Comparison of ENCODE assay signal across 8 mouse cellular contexts in the genomic region with DNA sequence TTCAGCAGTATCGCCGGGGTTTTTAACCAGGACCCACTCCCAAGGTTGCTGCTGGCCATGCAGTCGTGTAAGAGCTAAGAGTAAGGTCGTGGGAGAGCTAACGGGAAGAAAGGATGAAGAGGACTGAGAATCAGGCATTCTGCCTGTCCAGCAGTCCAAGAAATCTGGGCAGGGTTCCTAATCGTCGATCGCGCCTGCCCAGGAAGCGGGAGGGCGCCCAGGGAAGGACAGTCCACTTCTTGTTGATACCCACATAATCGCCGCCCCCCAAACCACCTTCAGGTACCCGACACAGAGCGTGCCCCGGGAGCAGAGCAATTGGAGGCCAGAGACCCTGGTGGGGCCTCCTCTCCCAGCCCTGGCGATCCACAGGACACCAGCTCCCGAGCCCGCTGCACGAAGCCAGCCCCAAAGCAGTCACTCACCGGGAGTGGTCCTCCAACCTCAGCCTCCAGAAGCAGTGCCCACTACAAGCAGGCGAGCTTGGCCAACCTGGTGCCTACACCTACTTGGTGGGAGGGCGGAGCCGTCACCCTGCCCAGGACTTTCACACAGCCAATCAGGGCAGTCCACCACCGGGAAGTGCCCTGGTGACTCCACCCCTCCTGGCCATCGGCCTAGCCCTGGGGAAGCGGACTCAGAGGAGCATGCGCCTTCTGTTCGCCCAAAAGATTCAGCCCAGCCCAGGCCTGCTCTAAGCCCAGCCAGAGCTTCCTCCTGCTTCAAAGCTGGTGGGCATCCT. TPM values are rescaled to one million over a fixed set of nuclear protein-coding genes. Genes with fewer than 3 reads are reported as not detected.
DNase-seq lines count a peak whose midpoint lies in the region; ATAC-seq and TF ChIP-seq lines count a peak whose summit lies in the region.

Gene Lipa (minus strand): TSS at position 534 of the 742 bp plus-strand sequence.

- peak within 1 kb of the TSS; percentile 58 to 84 for H3K4me3 ChIP-seq in ES-E14 (ENCODE audit: insufficient read depth in 1 of 2, low read depth in 1 of 2, low read length in 2 of 2, poor library complexity in 1 of 2, severe bottlenecking in 1 of 2)
- H3K4me3 ChIP-seq in forebrain, embryonic 16.5 days (replicated peaks; ENCODE audit: low read length): peak within 1 kb of the TSS; percentile 74
- H3K4me3 ChIP-seq in layer of hippocampus, adult 2 months: peak within 1 kb of the TSS; percentile 92
- H3K4me3 ChIP-seq in lung, embryonic 14.5 days (ENCODE audit: low read depth, low read length): peak within 1 kb of the TSS; percentile 74
- H3K4me3 ChIP-seq in olfactory bulb, adult 2 months (ENCODE audit: insufficient read depth, low read depth, low read length): peak within 1 kb of the TSS; percentile 64
- H3K4me3 ChIP-seq in thymus, adult 2 months (ENCODE audit: control insufficient read depth, insufficient read depth, low read length): peak within 1 kb of the TSS; percentile 74

- H3K9ac ChIP-seq in ES-E14 (ENCODE audit: insufficient read depth, low read depth, low read length, poor library complexity, severe bottlenecking): peak within 1 kb of the TSS; percentile 16; the same call in 1 of the 2 replicates
- H3K9ac ChIP-seq in forebrain, embryonic 16.5 days (replicated peaks; ENCODE audit: low read depth, low read length): peak within 1 kb of the TSS; percentile 73
- H3K9ac ChIP-seq in lung, embryonic 14.5 days: peak within 1 kb of the TSS; percentile 74

- peak; percentile 100 for ATAC-seq in forebrain, embryonic 16.5 days
- peak; percentile 100 for ATAC-seq in lung, embryonic 14.5 days (ENCODE audit: insufficient read depth)

- H3K4me1 ChIP-seq in ES-E14 (ENCODE audit: control insufficient read depth in 2 of 2, insufficient read depth in 2 of 2, low read length in 2 of 2, poor library complexity in 1 of 2): no peaks in the 10 kb centered on the region; a peak in 2 of 4 replicates
- peaks cover 9% of the 10 kb centered on the region for H3K4me1 ChIP-seq in forebrain, embryonic 16.5 days (replicated peaks; ENCODE audit: control insufficient read depth, insufficient read depth, low read length)
- peaks cover 4% of the 10 kb centered on the region; the same call in 1 of the 2 replicates for H3K4me1 ChIP-seq in lung, embryonic 14.5 days (ENCODE audit: insufficient read depth)
- no peaks in the 10 kb centered on the region for H3K4me1 ChIP-seq in olfactory bulb, adult 2 months (ENCODE audit: control insufficient read depth, insufficient read depth, low read length)
- H3K4me1 ChIP-seq in thymus, adult 2 months (replicated peaks; ENCODE audit: control insufficient read depth, insufficient read depth, low read length): peaks cover 7% of the 10 kb centered on the region

- in situ Hi-C loops in ES-E14 (cut with MboI; ENCODE audit: low sequenced_read_pairs in 2 of 2, unreplicated experiment in 2 of 2): no loop called here

- H3K27ac ChIP-seq in ES-E14 (ENCODE audit: insufficient read depth, low read depth, low read length, poor library complexity, severe bottlenecking): no peak within 1 kb of the TSS
- H3K27ac ChIP-seq in forebrain, embryonic 16.5 days (ENCODE audit: low read length): peak within 1 kb of the TSS; percentile 34; the same call in 1 of the 2 replicates
- H3K27ac ChIP-seq in layer of hippocampus, adult 2 months: peak within 1 kb of the TSS; percentile 95
- H3K27ac ChIP-seq in lung, embryonic 14.5 days (ENCODE audit: low read depth): peak within 1 kb of the TSS; percentile 32; the same call in 1 of the 2 replicates
- H3K27ac ChIP-seq in olfactory bulb, adult 2 months (ENCODE audit: insufficient read depth, low read depth, low read length): peak within 1 kb of the TSS; percentile 39; the same call in 1 of the 2 replicates
- H3K27ac ChIP-seq in thymus, adult 2 months (ENCODE audit: control insufficient read depth, insufficient read depth, low read length): peak within 1 kb of the TSS; percentile 64

- H3K4me2 ChIP-seq in forebrain, embryonic 16.5 days (ENCODE audit: low read length): peak within 1 kb of the TSS; percentile 94
- peak within 1 kb of the TSS; percentile 82 for H3K4me2 ChIP-seq in lung, embryonic 14.5 days

- under 1% methylated on average over 29 of the region's 29 CpGs for WGBS in forebrain, embryonic 16.5 days
- WGBS in lung, embryonic 14.5 days: under 1% methylated on average over 29 of the region's 29 CpGs
- 2% methylated on average over 29 of the region's 29 CpGs for WGBS in olfactory bulb, adult 2 months
- 1% methylated on average over 29 of the region's 29 CpGs for WGBS in thymus, adult 2 months

- no peaks in the 10 kb centered on the region for H3K9me3 ChIP-seq in ES-E14 (ENCODE audit: control insufficient read depth, insufficient read depth, low read depth, low read length)
- no peaks in the 10 kb centered on the region for H3K9me3 ChIP-seq in forebrain, embryonic 16.5 days (ENCODE audit: control insufficient read depth, low read length)
- no peaks in the 10 kb centered on the region for H3K9me3 ChIP-seq in lung, embryonic 14.5 days (ENCODE audit: low read depth, low read length)

- peak; percentile 51 for DNase-seq in ES-E14 (ENCODE audit: low read depth, low spot score)
- DNase-seq in cerebellum, adult 18-20 months: peak; percentile 96 to 99
- DNase-seq in heart, postnatal 36 days: peak; percentile 94 to 96
- peak; percentile 94 to 96 for DNase-seq in layer of hippocampus, adult 2 months (ENCODE audit: low spot score in 2 of 2)
- DNase-seq in lung, embryonic 14.5 days: peak; percentile 97
- DNase-seq in thymus, adult 2 months: peak; percentile 93

- no peaks in the 10 kb centered on the region for H3K36me3 ChIP-seq in ES-E14 (ENCODE audit: control insufficient read depth, insufficient read depth, low read length, poor library complexity, severe bottlenecking)
- H3K36me3 ChIP-seq in forebrain, embryonic 16.5 days (ENCODE audit: control insufficient read depth, insufficient read depth): no peaks in the 10 kb centered on the region
- no peaks in the 10 kb centered on the region for H3K36me3 ChIP-seq in lung, embryonic 14.5 days (ENCODE audit: insufficient read depth)
- peaks cover 17% of the 10 kb centered on the region for H3K36me3 ChIP-seq in thymus, adult 2 months (ENCODE audit: control insufficient read depth, insufficient read depth, low read length)

- no peak for TF ChIP-seq CTCF in layer of hippocampus, adult 2 months (conservative IDR thresholded peaks at IDR 0.05)
- TF ChIP-seq CTCF in lung, embryonic 14.5 days (IDR thresholded peaks at IDR 0.05; ENCODE audit: low read depth): no peak
- no peak for TF ChIP-seq CTCF in olfactory bulb, adult 2 months (IDR thresholded peaks at IDR 0.05; ENCODE audit: insufficient read depth, low read depth, low read length)
- peak; percentile 52; the same call in 1 of the 2 replicates for TF ChIP-seq CTCF in thymus, adult 2 months (IDR thresholded peaks at IDR 0.05; ENCODE audit: borderline replicate concordance, control insufficient read depth, extremely low read depth, insufficient read depth, low read length, poor library complexity)

- intact Hi-C loops in heart, postnatal 36 days (cut with DNase I): loop anchor here (2.0 kb wide), 1 partner anchor 26 kb away; no protein-coding TSS in a partner anchor

- no peaks in the 10 kb centered on the region for H3K27me3 ChIP-seq in forebrain, embryonic 16.5 days (replicated peaks; ENCODE audit: control insufficient read depth, insufficient read depth, low read length)
- no peaks in the 10 kb centered on the region for H3K27me3 ChIP-seq in lung, embryonic 14.5 days (ENCODE audit: insufficient read depth, low read length)
- no peaks in the 10 kb centered on the region for H3K27me3 ChIP-seq in thymus, adult 2 months (ENCODE audit: control insufficient read depth, insufficient read depth, low read length)

- peak; percentile 51 for TF ChIP-seq POLR2A in olfactory bulb, adult 2 months (IDR thresholded peaks at IDR 0.05; ENCODE audit: insufficient read depth, low read depth, low read length)
- TF ChIP-seq POLR2A in thymus, adult 2 months (IDR thresholded peaks at IDR 0.05; ENCODE audit: control insufficient read depth, extremely low read depth, insufficient read depth, low read length, poor library complexity): peak; percentile 83; the same call in 1 of the 2 replicates

TF ChIP-seq in ES-E14, 5 proteins besides CTCF, POLR2A, EP300 and RAD21:
- no peak for TF ChIP-seq ZNF384 (IDR thresholded peaks at IDR 0.05; ENCODE audit: low read depth, low read length)
- TF ChIP-seq CHD2 (IDR thresholded peaks at IDR 0.05; ENCODE audit: low read depth, low read length): no peak
- no peak for TF ChIP-seq ZC3H11A (IDR thresholded peaks at IDR 0.05; ENCODE audit: borderline replicate concordance, low read depth, low read length)
- TF ChIP-seq HCFC1 (IDR thresholded peaks at IDR 0.05; ENCODE audit: borderline replicate concordance, insufficient read depth, low read length): no peak
- TF ChIP-seq MAFK (IDR thresholded peaks at IDR 0.05; ENCODE audit: insufficient read depth, low read depth, low read length): no peak

RNA-seq across cellular contexts. Expression of gene Lipa, which starts in this region (rescaled TPM):
- 10.7 and 15.0 TPM in 2 replicates for total RNA-seq in ES-E14 (2012; rRNA removed)
- 14.2 and 16.0 TPM in 2 replicates for polyA plus RNA-seq in forebrain, embryonic 16.5 days (2015; fragmentation: Nextera tagmentation; extraction: Ambion mirVana)
- 10 to 100 TPM; 28.0 to 28.4 TPM for total RNA-seq in heart, postnatal 36 days (2021)
- total RNA-seq in layer of hippocampus, adult 2 months (2021): 10 to 100 TPM; 16.6 to 20.0 TPM
- polyA plus RNA-seq in lung, embryonic 14.5 days (2014; fragmentation: Nextera tagmentation; extraction: Ambion mirVana): 44.8 and 45.6 TPM in 2 replicates
- polyA plus RNA-seq in olfactory bulb, adult 2 months (2012; ENCODE audit: insufficient read depth, insufficient read length, low replicate concordance, missing spikeins): not detected in 2 replicates
- 119 and 136 TPM in 2 replicates for polyA plus RNA-seq in thymus, adult 2 months (2012; rRNA removed)

Comparison
In these comparisons a context has a peak if more than half of its experiments do, and no peak if none do; other contexts are left out.
1. H3K9ac ChIP-seq: peak in every context shown above with its lines; median percentile 74 in lung, embryonic 14.5 days; 73 in forebrain, embryonic 16.5 days; 16 in ES-E14.